Mouse (Mus musculus) kidney, adult 18-20 months (tissue): ENCODE measurements at regions not wholly inside any gene's neighbourhood (a gene's known extent, or its start where the extent isn't known, plus 50 kb on each side); places are given as distances from the start of the nearest gene placed in this dataset.
"Not testable (repeated sequence)": the region's sequence is repeated elsewhere in the genome, so short reads cannot be mapped to it uniquely, and the experiment has no call there.

Experiments
- DNase-seq: peaks from one replicate; pipeline ENCODE4 v3.0.0; 2021

GRCm38 (mm10) chr1:98665584-98665983 is 244.7 kb downstream of the Slco6d1 start:
- no peak for DNase-seq

- DNase-seq, result not testable (repeated sequence)
These were observed 246.5 kb downstream of the Slco6d1 start for GRCm38 (mm10) chr1:98667426-98667825.

DNA sequence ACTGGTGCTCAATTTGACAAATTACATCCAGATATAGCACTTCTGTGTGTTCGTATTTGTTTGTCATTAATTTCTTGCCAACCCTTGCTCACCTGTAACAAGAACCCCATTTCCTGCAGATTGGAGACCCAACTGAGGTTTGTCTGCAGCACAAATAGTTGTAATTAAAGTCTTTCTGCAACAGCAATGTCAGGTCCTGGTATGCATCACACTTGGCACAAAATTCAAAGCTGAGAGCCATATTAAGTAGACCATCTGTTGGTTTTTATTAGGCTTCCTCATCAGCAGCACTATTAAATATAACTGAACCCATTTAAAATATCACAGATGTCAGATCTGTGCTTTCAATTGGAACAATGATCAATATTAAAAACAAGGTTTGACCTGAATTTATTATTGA is 247.0 kb downstream of the Slco6d1 start:
- no peak for DNase-seq

DNA sequence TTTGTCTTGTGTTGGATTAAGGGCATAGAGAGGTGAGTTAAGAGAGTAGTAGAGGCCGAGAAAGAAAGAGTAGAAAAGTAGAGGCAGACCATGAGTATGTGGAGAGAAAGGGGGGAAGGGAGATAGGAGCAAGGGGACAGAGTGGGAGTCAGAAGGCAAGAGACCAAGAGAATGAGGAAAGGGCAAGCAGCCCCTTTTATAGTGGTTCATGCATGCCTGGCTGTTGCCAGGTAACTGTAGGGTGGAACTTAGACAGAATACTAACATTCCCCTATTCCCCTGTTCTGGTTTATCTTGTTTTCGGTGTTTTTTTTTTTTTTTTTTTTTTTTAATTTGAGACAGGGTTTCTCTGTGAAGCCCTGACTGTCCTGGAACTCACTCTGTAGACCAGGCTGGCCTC is 247.7 kb downstream of the Slco6d1 start:
- no peak for DNase-seq

- no peak for DNase-seq
These were observed 257.8 kb downstream of the Slco6d1 start for GRCm38 (mm10) chr1:98678686-98679085.

DNA sequence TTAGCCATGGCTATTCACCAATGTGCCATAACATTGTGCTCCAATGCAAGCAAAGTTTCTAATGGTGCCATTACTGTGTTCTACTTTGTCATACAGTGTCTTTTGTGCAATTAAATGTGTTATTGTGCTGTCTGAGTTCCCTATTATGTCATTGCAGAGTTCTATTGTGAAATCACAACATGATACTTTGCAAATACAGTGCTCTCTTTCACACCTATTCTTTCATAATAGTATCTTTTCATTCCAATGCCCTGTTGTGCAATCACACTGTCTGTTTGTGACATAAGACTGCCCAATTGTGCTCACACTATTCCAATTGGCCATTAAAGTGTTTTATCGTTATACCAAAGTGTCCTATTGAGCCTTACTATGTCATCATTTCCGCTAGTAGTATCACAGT is 292.9 kb downstream of the Slco6d1 start:
- DNase-seq, result no peak

DNA sequence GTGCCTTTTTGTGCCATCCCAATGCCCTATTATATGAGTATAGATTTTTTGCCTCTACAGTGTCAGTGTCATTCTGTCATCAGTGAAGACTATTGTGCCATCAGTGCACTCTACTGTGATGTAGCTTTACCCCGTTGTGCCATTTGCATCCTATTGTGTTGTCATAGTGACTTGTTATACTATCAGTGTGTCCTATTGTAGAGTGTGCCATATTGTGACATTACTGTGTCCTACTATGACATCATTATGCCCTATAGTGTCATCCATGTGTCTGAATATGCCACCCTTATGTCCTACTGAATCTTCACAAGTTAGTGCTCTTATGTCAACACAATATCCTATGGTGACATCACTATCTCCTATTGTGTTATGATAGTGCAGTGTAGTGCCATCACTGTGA is 293.4 kb downstream of the Slco6d1 start:
- no peak for DNase-seq

DNA sequence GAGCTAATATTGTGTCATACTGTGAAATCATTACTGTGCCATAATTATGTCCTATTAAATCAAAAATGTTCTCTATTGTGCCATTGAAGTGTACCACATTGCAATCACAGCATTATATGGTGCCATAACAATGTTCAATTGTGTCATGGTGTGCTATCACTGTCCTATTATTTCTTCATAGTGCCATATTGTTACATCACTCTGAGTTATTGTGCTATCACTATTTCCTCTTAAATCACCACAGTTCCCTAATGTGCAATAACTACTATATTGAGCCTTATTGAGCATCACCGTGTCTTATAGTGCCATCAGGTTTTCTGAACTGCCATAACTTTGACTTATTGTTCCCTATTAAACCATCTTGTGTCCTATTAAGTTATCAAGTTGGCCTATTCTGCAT is 299.7 kb downstream of the Slco6d1 start:
- no peak for DNase-seq

DNA sequence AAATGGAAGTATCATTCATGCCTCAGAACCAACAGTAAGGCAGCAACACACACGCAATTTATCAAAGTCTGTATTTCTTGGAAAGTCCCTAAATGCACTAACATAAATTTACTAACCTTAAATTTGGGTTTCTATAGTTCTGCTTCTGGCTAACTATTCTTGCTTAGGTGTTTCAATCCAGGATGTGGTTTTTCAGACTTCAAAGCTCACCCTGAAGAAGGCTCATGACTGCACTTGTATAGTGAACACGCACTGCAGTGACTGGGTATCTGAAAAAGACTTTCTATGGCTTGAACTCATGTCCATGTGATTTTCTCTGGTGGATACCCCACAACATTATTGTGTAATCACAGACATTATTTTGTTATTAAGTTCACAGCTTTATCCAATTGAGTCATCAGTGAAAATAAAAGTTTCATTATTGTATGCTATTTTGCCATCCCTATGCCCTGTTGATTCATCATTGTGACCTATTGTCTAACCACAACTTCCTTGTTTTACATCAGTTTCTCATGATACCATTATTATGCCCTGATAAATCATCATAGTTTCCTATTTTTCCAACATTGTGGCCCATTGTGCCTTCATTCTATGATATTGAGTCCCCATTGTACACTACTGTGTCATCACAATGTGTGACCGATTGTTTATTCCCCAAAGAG is 306.6 kb downstream of the Slco6d1 start:
- DNase-seq, result no peak

DNA sequence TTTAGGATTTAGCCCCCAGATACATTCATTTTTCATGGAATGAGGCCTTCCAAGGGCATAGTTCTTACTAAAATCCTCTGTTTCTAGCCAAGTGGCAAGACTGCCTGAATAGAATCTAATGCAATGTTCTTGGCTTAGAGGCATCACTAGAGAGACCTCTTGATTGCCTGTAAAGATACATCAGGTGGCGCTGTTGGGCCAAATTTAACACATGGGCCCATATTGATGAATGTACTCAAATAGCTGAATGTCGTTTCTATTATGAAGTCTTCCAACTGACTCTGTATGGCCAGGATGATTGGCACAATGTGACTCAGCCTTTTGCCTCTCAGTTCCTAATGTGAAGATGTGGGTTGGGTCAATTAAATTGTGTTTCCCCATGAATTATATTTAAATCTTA is 328.0 kb downstream of the Slco6d1 start:
- peak; percentile 7 for DNase-seq

- no peak for DNase-seq
These were observed 367.6 kb downstream of the Slco6d1 start for GRCm38 (mm10) chr1:98788528-98788927.

DNA sequence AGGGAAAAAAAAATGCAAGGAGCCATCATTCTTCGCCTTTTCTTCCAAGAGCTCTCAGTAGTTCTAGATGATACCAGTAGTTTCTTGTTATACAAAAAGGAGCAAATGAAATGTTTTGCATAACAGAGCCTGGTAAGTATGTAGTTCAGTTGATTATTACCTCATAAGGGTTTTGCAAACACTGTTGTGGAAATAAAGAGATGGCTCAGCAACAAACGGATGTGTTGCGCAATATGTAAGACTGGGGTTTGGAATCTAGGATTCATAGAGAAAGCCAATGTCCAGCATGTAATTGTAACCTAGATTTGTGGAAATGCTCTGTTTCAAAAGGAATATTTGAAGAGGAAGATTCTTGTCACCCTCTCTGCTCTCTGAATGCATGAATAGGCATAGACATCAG is 372.4 kb downstream of the Slco6d1 start:
- DNase-seq, result no peak

- DNase-seq, result no peak
These were observed 391.6 kb downstream of the Slco6d1 start for GRCm38 (mm10) chr1:98812543-98812942.

GRCm38 (mm10) chr1:98813990-98814389 is 393.1 kb downstream of the Slco6d1 start:
- no peak for DNase-seq

GRCm38 (mm10) chr1:98818076-98818475 is 397.2 kb downstream of the Slco6d1 start:
- no peak for DNase-seq

DNA sequence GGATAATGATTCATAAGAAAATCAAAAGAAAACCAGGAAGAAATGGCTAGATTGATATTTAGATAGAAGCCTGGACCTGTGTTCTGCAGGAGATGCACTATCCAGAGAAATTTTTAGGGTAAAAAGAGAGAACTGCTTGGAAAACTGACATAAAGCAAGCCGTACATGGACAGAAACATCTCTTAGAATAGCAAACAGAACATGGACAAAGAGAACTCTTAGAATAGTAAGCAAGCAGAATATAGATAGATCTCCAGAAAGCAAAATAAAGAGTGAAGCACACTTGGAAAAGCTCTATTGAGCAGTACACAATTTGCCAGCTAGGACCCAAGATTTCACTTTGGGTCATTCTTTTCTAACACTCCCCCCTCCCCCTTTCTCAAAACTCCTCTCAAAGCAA is 439.3 kb downstream of the Slco6d1 start:
- no peak for DNase-seq

DNA sequence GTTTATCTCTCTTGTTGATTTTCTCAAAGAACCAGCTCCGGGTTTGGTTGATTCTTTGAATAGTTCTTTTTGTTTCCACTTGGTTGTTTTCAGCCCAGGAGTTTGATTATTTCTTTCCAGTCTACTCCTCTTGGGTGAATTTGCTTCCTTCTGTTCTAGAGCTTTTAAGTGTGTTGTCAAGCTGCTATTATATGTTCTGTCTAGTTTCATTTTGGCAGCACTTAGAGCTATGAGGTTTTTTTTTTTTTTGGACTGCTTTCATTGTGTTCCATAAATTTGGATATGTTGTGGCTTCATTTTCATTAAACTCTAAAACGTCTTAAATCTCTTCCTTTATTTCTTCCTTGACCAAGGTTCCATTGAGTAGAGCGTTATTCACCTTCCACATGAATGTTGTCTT is 485.3 kb downstream of the Slco6d1 start:
- DNase-seq, result no peak

- no peak for DNase-seq
These were observed 502.1 kb downstream of the Slco6d1 start for GRCm38 (mm10) chr1:98923043-98923442.

GRCm38 (mm10) chr1:98924933-98925332 is 504.0 kb downstream of the Slco6d1 start:
- no peak for DNase-seq

- no peak for DNase-seq
These were observed 510.0 kb downstream of the Slco6d1 start for GRCm38 (mm10) chr1:98930926-98931325.

GRCm38 (mm10) chr1:98932239-98932638 is 511.3 kb downstream of the Slco6d1 start:
- DNase-seq, result no peak

GRCm38 (mm10) chr1:98977686-98978085 is 556.8 kb downstream of the Slco6d1 start:
- DNase-seq, result peak; percentile 6
